32 mouse cellular contexts compared by ENCODE assay signal in the genomic region with DNA sequence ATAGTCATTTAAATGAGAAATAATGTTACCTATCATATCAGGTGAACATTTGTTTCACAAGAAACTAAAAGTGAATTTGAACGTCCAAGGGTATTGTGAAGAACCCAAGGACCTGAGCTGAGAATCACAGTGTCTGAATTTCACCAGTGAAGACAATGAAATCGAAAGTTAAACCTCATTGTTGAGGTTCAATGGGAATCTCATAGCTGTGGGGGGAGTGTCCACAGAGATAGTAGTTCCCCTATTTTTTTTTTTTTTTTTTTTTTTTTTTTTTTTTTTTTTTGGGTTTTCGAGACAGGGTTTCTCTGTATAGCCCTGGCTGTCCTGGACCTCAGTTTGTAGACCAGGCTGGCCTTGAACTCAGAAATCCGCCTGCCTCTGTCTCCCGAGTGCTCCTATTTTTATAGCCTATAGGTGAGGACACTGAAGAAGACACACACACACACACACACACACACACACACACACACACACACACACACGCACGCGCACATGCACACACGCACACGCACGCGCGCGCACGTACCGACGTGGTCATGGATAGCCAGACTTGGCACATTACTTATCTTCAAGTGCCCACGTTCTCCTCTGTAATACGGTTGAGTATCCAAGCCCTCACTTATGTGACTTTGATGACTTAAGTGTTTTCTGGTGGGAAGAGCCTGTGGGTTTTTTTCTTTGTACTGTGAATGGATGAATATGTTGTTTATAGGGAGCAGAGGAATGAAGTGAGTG. TPM values are rescaled to one million over a fixed set of nuclear protein-coding genes. Genes with fewer than 3 reads are reported as not detected.
"Had no signal": no experiment of that assay in that cellular context is flagged by ENCODE, and none has a peak within 500 bp of the region (broad histone marks: within the 10 kb centered on the region; RNA-seq: fewer than 3 reads in every experiment).

No protein-coding gene starts in this region.

- ATAC-seq: midbrain, embryonic 13.5 days had no signal

- H3K27me3 ChIP-seq: midbrain, embryonic 13.5 days; neural tube, embryonic 12.5 days; neural tube, embryonic 15.5 days; stomach, embryonic 15.5 days had no signal

- H3K4me3 ChIP-seq: limb, embryonic 13.5 days; liver, embryonic 13.5 days; midbrain, embryonic 10.5 days; midbrain, embryonic 13.5 days; neural tube, embryonic 12.5 days; neural tube, embryonic 15.5 days; stomach, embryonic 15.5 days had no signal

- H3K4me2 ChIP-seq: limb, embryonic 13.5 days; liver, embryonic 13.5 days; midbrain, embryonic 13.5 days; neural tube, embryonic 12.5 days; neural tube, embryonic 15.5 days; stomach, embryonic 15.5 days had no signal

- DNase-seq: kidney, adult 18-20 months; kidney, adult 9 months; kidney, postnatal 14 days; kidney, postnatal 4 days; left cerebral cortex, postnatal 4 days; liver, embryonic 13.5 days; lung, adult 2 months; lung, postnatal 14 days; lung, postnatal 4 days; right cerebral cortex, adult 18-20 months; right cerebral cortex, postnatal 14 days; right cerebral cortex, postnatal 4 days; spleen, adult 18-20 months; thymus, adult 18-20 months; thymus, postnatal 36 days had no signal

- H3K36me3 ChIP-seq: limb, embryonic 13.5 days; liver, embryonic 13.5 days; midbrain, embryonic 10.5 days; midbrain, embryonic 13.5 days; neural tube, embryonic 12.5 days; neural tube, embryonic 15.5 days; stomach, embryonic 15.5 days had no signal

- H3K4me1 ChIP-seq: limb, embryonic 13.5 days; midbrain, embryonic 10.5 days; midbrain, embryonic 13.5 days; neural tube, embryonic 12.5 days; neural tube, embryonic 15.5 days; stomach, embryonic 15.5 days had no signal

- H3K9ac ChIP-seq: limb, embryonic 13.5 days; liver, embryonic 13.5 days; midbrain, embryonic 13.5 days; neural tube, embryonic 12.5 days; neural tube, embryonic 15.5 days; stomach, embryonic 15.5 days had no signal

- H3K27ac ChIP-seq: limb, embryonic 13.5 days; liver, embryonic 13.5 days; midbrain, embryonic 10.5 days; midbrain, embryonic 13.5 days; neural tube, embryonic 12.5 days; neural tube, embryonic 15.5 days had no signal

- H3K9me3 ChIP-seq: limb, embryonic 13.5 days; liver, embryonic 13.5 days; midbrain, embryonic 10.5 days; midbrain, embryonic 13.5 days; neural tube, embryonic 12.5 days; neural tube, embryonic 15.5 days; stomach, embryonic 15.5 days had no signal

RNA-seq across cellular contexts. Expression of gene Gm17651, which starts 57.2 kb away (rescaled TPM):
- total RNA-seq: layer of hippocampus, adult 18-20 months; layer of hippocampus, postnatal 14 days; left cerebral cortex, adult 8-10 months; left cerebral cortex, postnatal 14 days; left cerebral cortex, postnatal 4 days; liver, adult 2 months; megakaryocyte progenitor cell, adult 5-6 weeks; midbrain, postnatal 0 days had no signal
- polyA plus RNA-seq: limb, embryonic 13.5 days; liver, adult 2 months; liver, embryonic 13.5 days; liver, embryonic 16.5 days; lung, adult 2 months; lung, embryonic 16.5 days; midbrain, embryonic 10.5 days; midbrain, embryonic 13.5 days; midbrain, postnatal 0 days; neural tube, embryonic 12.5 days; neural tube, embryonic 15.5 days; stomach, embryonic 15.5 days; testis, adult 2 months; urinary bladder, adult 2 months had no signal
